Mouse (Mus musculus) midbrain, embryonic 15.5 days (tissue): ENCODE measurements around the gene Insl6. TPM values are rescaled to one million over a fixed set of nuclear protein-coding genes. Genes with fewer than 3 reads are reported as not detected.

Experiments
- ATAC-seq: fragments of 200-750 bp; cut with Nextera tagmentation; replicated peaks from 2 replicates; pipeline ENCODE4 v1.8.0; 2017; ENCODE audit warnings: moderate TSS enrichment
- H3K27ac ChIP-seq: fragments of 300-500 bp; sonication (generic); 2 replicates; pipeline ENCODE4 v1.5.1; 2015; ENCODE audit warnings: mild to moderate bottlenecking, inconsistent platforms
- H3K27me3 ChIP-seq: fragments of 300-500 bp; sonication (generic); replicated peaks from 2 replicates; pipeline ENCODE4 v1.6.1; 2015; ENCODE audit warnings: inconsistent platforms
- H3K36me3 ChIP-seq: fragments of 300-500 bp; sonication (generic); replicated peaks from 2 replicates; pipeline ENCODE4 v1.6.1; 2015; ENCODE audit warnings: inconsistent platforms
- H3K4me1 ChIP-seq: fragments of 300-500 bp; sonication (generic); 2 replicates; pipeline ENCODE4 v1.6.1; 2015; ENCODE audit warnings: inconsistent platforms
- H3K4me2 ChIP-seq: fragments of 300-500 bp; sonication (generic); 2 replicates; pipeline ENCODE4 v1.6.1; 2015; ENCODE audit warnings: inconsistent platforms, mild to moderate bottlenecking, moderate library complexity
- H3K4me3 ChIP-seq: fragments of 300-500 bp; sonication (generic); 2 replicates; pipeline ENCODE4 v1.5.1; 2015; ENCODE audit warnings: mild to moderate bottlenecking, inconsistent platforms
- H3K9ac ChIP-seq: fragments of 300-500 bp; sonication (generic); 2 replicates; pipeline ENCODE4 v1.6.1; 2015; ENCODE audit warnings: mild to moderate bottlenecking, inconsistent platforms
- H3K9me3 ChIP-seq: fragments of 300-500 bp; sonication (generic); 2 replicates; pipeline ENCODE4 v1.6.1; 2016; ENCODE audit warnings: inconsistent platforms
- WGBS: fragments of 180-500 bp; shearing (Covaris S2); methylation state at CpG from one replicate; pipeline ENCODE4 v1.1.7; 2015; ENCODE audit warnings: mixed read lengths; 5-methylcytosine and 5-hydroxymethylcytosine counted together
- polyA plus RNA-seq: library from polyadenylated mRNA; unstranded; fragments of >200 nt; fragmentation: Nextera tagmentation; extraction: Ambion mirVana; gene quantifications from 2 replicates; pipeline ENCODE4 v1.2.1, GENCODE M21; 2015

Insl6 gene
- polyA plus RNA-seq, 1 experiment from 2014 or later: 1.9 TPM

GRCm38 (mm10) chr19:29302119-29302518, 23.0 kb downstream of the Insl6 start:
- ATAC-seq: no peak
- Histone ChIP-seq H3K36me3 (peaks cover 20% of the 10 kb centered on the region; the same call in 1 of the 2 replicates), H3K9me3 (no peaks in the 10 kb centered on the region), H3K27ac (no peak overlapping the region), H3K27me3 (no peaks in the 10 kb centered on the region), H3K4me3 (no peak overlapping the region), H3K4me1 (no peaks in the 10 kb centered on the region), H3K4me2 (no peak overlapping the region), H3K9ac (no peak overlapping the region)
- WGBS: 84% methylated on average over 2 of the region's 2 CpGs

- Histone ChIP-seq H3K4me3 (no peak overlapping the region), H3K27ac (no peak overlapping the region), H3K9me3 (no peaks in the 10 kb centered on the region), H3K4me2 (no peak overlapping the region), H3K9ac (no peak overlapping the region), H3K4me1 (no peaks in the 10 kb centered on the region), H3K27me3 (no peaks in the 10 kb centered on the region), H3K36me3 (peaks cover 22% of the 10 kb centered on the region; the same call in 1 of the 2 replicates)
- WGBS: 90% methylated on average over 13 of the region's 13 CpGs
- no peak for ATAC-seq
Measured at GRCm38 (mm10) chr19:29300919-29301318, 24.2 kb downstream of the Insl6 start.

- Histone ChIP-seq H3K4me1 (no peaks in the 10 kb centered on the region), H3K4me2 (no peak overlapping the region), H3K36me3 (peaks cover 30% of the 10 kb centered on the region; the same call in 1 of the 2 replicates), H3K9ac (no peak overlapping the region), H3K27ac (no peak overlapping the region), H3K9me3 (no peaks in the 10 kb centered on the region), H3K4me3 (no peak overlapping the region), H3K27me3 (no peaks in the 10 kb centered on the region)
- 98% methylated on average over 1 of the region's 1 CpGs for WGBS
- ATAC-seq: no peak
Measured at GRCm38 (mm10) chr19:29297366-29297765, 27.8 kb downstream of the Insl6 start.

- H3K36me3 ChIP-seq: peaks cover 37% of the 10 kb centered on the region
- H3K4me1 ChIP-seq: no peaks in the 10 kb centered on the region
- no peaks in the 10 kb centered on the region for H3K27me3 ChIP-seq
- no peak overlapping the region for H3K9ac ChIP-seq
- no peak overlapping the region for H3K4me2 ChIP-seq
- ATAC-seq: no peak
- H3K9me3 ChIP-seq: no peaks in the 10 kb centered on the region
- H3K4me3 ChIP-seq: no peak overlapping the region
- H3K27ac ChIP-seq: no peak overlapping the region
Measured at GRCm38 (mm10) chr19:29296166-29296565, 29.0 kb downstream of the Insl6 start.

- 62% methylated on average over 2 of the region's 2 CpGs for WGBS
- Histone ChIP-seq H3K27me3 (no peaks in the 10 kb centered on the region), H3K4me3 (no peak overlapping the region), H3K9ac (no peak overlapping the region), H3K4me1 (no peaks in the 10 kb centered on the region), H3K4me2 (no peak overlapping the region), H3K36me3 (peaks cover 26% of the 10 kb centered on the region), H3K9me3 (no peaks in the 10 kb centered on the region), H3K27ac (no peak overlapping the region)
- ATAC-seq: no peak
Measured at GRCm38 (mm10) chr19:29294756-29295155, 30.4 kb downstream of the Insl6 start.

- no peak overlapping the region for H3K9ac ChIP-seq
- no peaks in the 10 kb centered on the region for H3K4me1 ChIP-seq
- ATAC-seq: no peak
- 83% methylated on average over 4 of the region's 4 CpGs for WGBS
- peaks cover 25% of the 10 kb centered on the region for H3K36me3 ChIP-seq
- no peak overlapping the region for H3K4me2 ChIP-seq
- no peak overlapping the region for H3K4me3 ChIP-seq
- no peaks in the 10 kb centered on the region for H3K27me3 ChIP-seq
- H3K27ac ChIP-seq: no peak overlapping the region
- H3K9me3 ChIP-seq: no peaks in the 10 kb centered on the region
Measured at GRCm38 (mm10) chr19:29292546-29292945, 32.6 kb downstream of the Insl6 start.

GRCm38 (mm10) chr19:29291532-29291931, 33.6 kb downstream of the Insl6 start:
- WGBS: 89% methylated on average over 14 of the region's 14 CpGs
- H3K36me3 ChIP-seq: peaks cover 25% of the 10 kb centered on the region
- H3K27ac ChIP-seq: no peak overlapping the region
- H3K4me1 ChIP-seq: no peaks in the 10 kb centered on the region
- H3K9me3 ChIP-seq: no peaks in the 10 kb centered on the region
- no peak overlapping the region for H3K9ac ChIP-seq
- no peak for ATAC-seq
- no peak overlapping the region for H3K4me3 ChIP-seq
- no peak overlapping the region for H3K4me2 ChIP-seq
- no peaks in the 10 kb centered on the region for H3K27me3 ChIP-seq

- Histone ChIP-seq H3K9ac (no peak overlapping the region), H3K27me3 (no peaks in the 10 kb centered on the region), H3K36me3 (peaks cover 15% of the 10 kb centered on the region), H3K4me3 (no peak overlapping the region), H3K4me2 (no peak overlapping the region), H3K9me3 (no peaks in the 10 kb centered on the region), H3K27ac (no peak overlapping the region), H3K4me1 (no peaks in the 10 kb centered on the region)
- ATAC-seq: no peak
- 73% methylated on average over 8 of the region's 8 CpGs for WGBS
Measured at GRCm38 (mm10) chr19:29287863-29288262, 37.3 kb downstream of the Insl6 start.

- Histone ChIP-seq H3K4me2 (no peak overlapping the region), H3K9ac (no peak overlapping the region), H3K27me3 (no peaks in the 10 kb centered on the region), H3K9me3 (no peaks in the 10 kb centered on the region), H3K4me3 (no peak overlapping the region), H3K36me3 (peaks cover 4% of the 10 kb centered on the region; the same call in 1 of the 2 replicates), H3K4me1 (no peaks in the 10 kb centered on the region), H3K27ac (0 out of 2 replicates have a peak overlapping the region, but pooled peaks have one; percentile 2)
- ATAC-seq: peak; percentile 45; the same call in 1 of the 2 replicates
- 11% methylated on average over 7 of the region's 7 CpGs for WGBS
Measured at GRCm38 (mm10) chr19:29285451-29285869, 39.7 kb downstream of the Insl6 start.

- no peaks in the 10 kb centered on the region for H3K27me3 ChIP-seq
- H3K9ac ChIP-seq: no peak overlapping the region
- no peak overlapping the region for H3K27ac ChIP-seq
- H3K4me1 ChIP-seq: no peaks in the 10 kb centered on the region
- no peaks in the 10 kb centered on the region for H3K9me3 ChIP-seq
- no peak overlapping the region for H3K4me2 ChIP-seq
- WGBS: 79% methylated on average over 6 of the region's 6 CpGs
- no peak overlapping the region for H3K4me3 ChIP-seq
- H3K36me3 ChIP-seq: peaks cover 25% of the 10 kb centered on the region; the same call in 1 of the 2 replicates
- no peak for ATAC-seq
Measured at GRCm38 (mm10) chr19:29278944-29279587, 46.1 kb downstream of the Insl6 start.

GRCm38 (mm10) chr19:29276414-29276813, 48.7 kb downstream of the Insl6 start:
- Histone ChIP-seq H3K4me3 (no peak overlapping the region), H3K4me2 (no peak overlapping the region), H3K9ac (no peak overlapping the region), H3K4me1 (no peaks in the 10 kb centered on the region), H3K27ac (no peak overlapping the region), H3K27me3 (no peaks in the 10 kb centered on the region), H3K9me3 (no peaks in the 10 kb centered on the region), H3K36me3 (peaks cover 21% of the 10 kb centered on the region; the same call in 1 of the 2 replicates)
- ATAC-seq: no peak
- WGBS: 95% methylated on average over 4 of the region's 4 CpGs

- WGBS: 92% methylated on average over 3 of the region's 3 CpGs
- H3K9me3 ChIP-seq: no peaks in the 10 kb centered on the region
- peaks cover 6% of the 10 kb centered on the region for H3K4me1 ChIP-seq
- H3K27me3 ChIP-seq: no peaks in the 10 kb centered on the region
- H3K9ac ChIP-seq: no peak overlapping the region
- no peak overlapping the region for H3K4me3 ChIP-seq
- H3K4me2 ChIP-seq: no peak overlapping the region
- peaks cover 15% of the 10 kb centered on the region; the same call in 1 of the 2 replicates for H3K36me3 ChIP-seq
- H3K27ac ChIP-seq: no peak overlapping the region
- ATAC-seq: no peak
Measured at GRCm38 (mm10) chr19:29272011-29272809, 52.9 kb downstream of the Insl6 start.
